21 mouse cellular contexts compared by ENCODE assay signal in the genomic region with DNA sequence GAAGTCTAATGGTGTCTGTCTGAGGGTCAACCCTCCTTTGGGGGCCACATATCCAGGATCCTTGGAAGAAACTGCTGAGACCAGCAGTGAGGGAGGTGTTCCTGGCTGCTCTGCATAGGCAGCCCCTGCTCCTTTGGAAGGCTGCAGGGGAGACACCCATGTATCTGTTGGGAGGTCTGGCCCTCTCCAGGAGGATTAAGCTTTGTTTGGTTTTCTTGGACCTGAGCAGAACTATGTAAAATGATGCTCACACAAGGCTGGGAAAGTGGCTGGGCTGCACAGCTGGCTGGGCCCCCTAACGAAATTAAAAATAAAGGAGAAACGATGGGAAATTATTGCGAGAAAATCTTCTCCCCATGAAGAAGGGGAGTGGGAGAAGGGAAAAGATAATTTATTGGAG.
DNase-seq lines count a peak whose midpoint lies in the region; ATAC-seq and TF ChIP-seq lines count a peak whose summit lies in the region.
"Had no signal": no experiment of that assay in that cellular context is flagged by ENCODE, and none has a peak within 500 bp of the region (broad histone marks: within the 10 kb centered on the region; RNA-seq: fewer than 3 reads in every experiment).

No protein-coding gene starts in this region.

- DNase-seq in kidney, postnatal 25 days = no peak
- peak; percentile 74 for DNase-seq in embryonic facial prominence, embryonic 14.5 days (ENCODE audit: low spot score)
- peak; percentile 50 for DNase-seq in limb, embryonic 14.5 days (ENCODE audit: low spot score)
- DNase-seq in yolk sac, embryonic 10.5 days (ENCODE audit: low spot score) = peak; percentile 41
- no peak for DNase-seq in forebrain, postnatal 0 days
- DNase-seq in testis, postnatal 14 days (ENCODE audit: low spot score) = no peak
- DNase-seq: adrenal gland, adult 2 months; B cell, adult 2 months; cerebellum, adult 2 months; cerebellum, postnatal 36 days; embryo, embryonic 11 days; gastrocnemius, postnatal 25 days; kidney, postnatal 10 days; layer of hippocampus, postnatal 36 days; thymus, postnatal 25 days had no signal

- no peaks in the 10 kb centered on the region for H3K9me3 ChIP-seq in kidney, embryonic 15.5 days (replicated peaks)
- no peaks in the 10 kb centered on the region for H3K9me3 ChIP-seq in embryonic facial prominence, embryonic 14.5 days (ENCODE audit: control insufficient read depth, low read length)
- H3K9me3 ChIP-seq in limb, embryonic 14.5 days (ENCODE audit: control insufficient read depth, low read length) = no peaks in the 10 kb centered on the region
- no peaks in the 10 kb centered on the region for H3K9me3 ChIP-seq in forebrain, postnatal 0 days (ENCODE audit: low read length)
- H3K9me3 ChIP-seq: hindbrain, embryonic 13.5 days; midbrain, embryonic 15.5 days had no signal

- no peak overlapping the region for H3K9ac ChIP-seq in kidney, embryonic 15.5 days
- no peak overlapping the region for H3K9ac ChIP-seq in embryonic facial prominence, embryonic 14.5 days (ENCODE audit: low read depth, low read length)
- H3K9ac ChIP-seq in limb, embryonic 14.5 days (ENCODE audit: low read depth, low read length, severe bottlenecking) = no peak overlapping the region
- H3K9ac ChIP-seq in forebrain, postnatal 0 days = no peak overlapping the region
- H3K9ac ChIP-seq: hindbrain, embryonic 13.5 days; midbrain, embryonic 15.5 days had no signal

- TF ChIP-seq POLR2A in limb, embryonic 14.5 days (IDR thresholded peaks at IDR 0.05; ENCODE audit: borderline replicate concordance, extremely low read depth, insufficient read depth, insufficient read length) = no peak

- H3K4me2 ChIP-seq in kidney, embryonic 15.5 days = no peak overlapping the region
- no peak overlapping the region for H3K4me2 ChIP-seq in embryonic facial prominence, embryonic 14.5 days (ENCODE audit: low read depth, low read length)
- H3K4me2 ChIP-seq in limb, embryonic 14.5 days (replicated peaks; ENCODE audit: low read depth, low read length, severe bottlenecking) = no peak overlapping the region
- no peak overlapping the region for H3K4me2 ChIP-seq in forebrain, postnatal 0 days (ENCODE audit: low read depth)
- H3K4me2 ChIP-seq: hindbrain, embryonic 13.5 days; midbrain, embryonic 15.5 days had no signal

- no peak for TF ChIP-seq CTCF in forebrain, postnatal 0 days (IDR thresholded peaks at IDR 0.05; ENCODE audit: low read depth)

- no peak for ATAC-seq in kidney, embryonic 15.5 days (replicated peaks; ENCODE audit: low FRiP score)
- ATAC-seq in embryonic facial prominence, embryonic 14.5 days (ENCODE audit: low read depth) = peak; percentile 66
- ATAC-seq in limb, embryonic 14.5 days (ENCODE audit: low FRiP score, low read depth) = peak; percentile 60
- no peak for ATAC-seq in forebrain, postnatal 0 days
- ATAC-seq: inflammation-experienced regulatory T-cells, adult 6 months; midbrain, embryonic 15.5 days had no signal

- H3K4me1 ChIP-seq in kidney, embryonic 15.5 days = peaks cover 39% of the 10 kb centered on the region
- peaks cover 38% of the 10 kb centered on the region for H3K4me1 ChIP-seq in embryonic facial prominence, embryonic 14.5 days (ENCODE audit: control insufficient read depth, insufficient read depth, low read length)
- H3K4me1 ChIP-seq in limb, embryonic 14.5 days (ENCODE audit: control insufficient read depth, insufficient read depth, low read length) = peaks cover 46% of the 10 kb centered on the region
- H3K4me1 ChIP-seq in forebrain, postnatal 0 days (ENCODE audit: insufficient read depth) = no peaks in the 10 kb centered on the region
- H3K4me1 ChIP-seq: midbrain, embryonic 15.5 days had no signal

- 19% methylated on average over 3 of the region's 3 CpGs for WGBS in kidney, embryonic 15.5 days
- 40% methylated on average over 3 of the region's 3 CpGs for WGBS in embryonic facial prominence, embryonic 14.5 days
- WGBS in limb, embryonic 14.5 days = 56% methylated on average over 3 of the region's 3 CpGs
- 84% methylated on average over 3 of the region's 3 CpGs for WGBS in forebrain, postnatal 0 days

- H3K4me3 ChIP-seq in kidney, embryonic 15.5 days (replicated peaks) = no peak overlapping the region
- H3K4me3 ChIP-seq in embryonic facial prominence, embryonic 14.5 days (ENCODE audit: low read depth, low read length) = no peak overlapping the region
- no peak overlapping the region for H3K4me3 ChIP-seq in limb, embryonic 14.5 days (replicated peaks; ENCODE audit: low read length)
- H3K4me3 ChIP-seq in forebrain, postnatal 0 days (ENCODE audit: low read depth, low read length) = no peak overlapping the region
- H3K4me3 ChIP-seq: hindbrain, embryonic 13.5 days; layer of hippocampus, adult 2 months; midbrain, embryonic 15.5 days had no signal

- peak overlapping the region; percentile 32 for H3K27ac ChIP-seq in kidney, embryonic 15.5 days
- peak overlapping the region; percentile 64; the same call in 1 of the 2 replicates for H3K27ac ChIP-seq in embryonic facial prominence, embryonic 14.5 days (replicated peaks; ENCODE audit: low read depth, low read length)
- peak overlapping the region; percentile 59 for H3K27ac ChIP-seq in limb, embryonic 14.5 days (replicated peaks; ENCODE audit: low read depth, low read length)
- no peak overlapping the region for H3K27ac ChIP-seq in forebrain, postnatal 0 days (ENCODE audit: low read depth, low read length)
- H3K27ac ChIP-seq: hindbrain, embryonic 13.5 days; layer of hippocampus, adult 2 months; macrophage; midbrain, embryonic 15.5 days had no signal

- H3K36me3 ChIP-seq in kidney, embryonic 15.5 days = no peaks in the 10 kb centered on the region
- no peaks in the 10 kb centered on the region for H3K36me3 ChIP-seq in embryonic facial prominence, embryonic 14.5 days (ENCODE audit: control insufficient read depth, insufficient read depth, low read length)
- H3K36me3 ChIP-seq in limb, embryonic 14.5 days (ENCODE audit: control insufficient read depth, insufficient read depth, low read length) = no peaks in the 10 kb centered on the region
- H3K36me3 ChIP-seq in forebrain, postnatal 0 days (ENCODE audit: insufficient read depth) = no peaks in the 10 kb centered on the region
- H3K36me3 ChIP-seq: hindbrain, embryonic 13.5 days; midbrain, embryonic 15.5 days had no signal

- no peaks in the 10 kb centered on the region for H3K27me3 ChIP-seq in kidney, embryonic 15.5 days
- no peaks in the 10 kb centered on the region for H3K27me3 ChIP-seq in embryonic facial prominence, embryonic 14.5 days (replicated peaks; ENCODE audit: control insufficient read depth, insufficient read depth, low read length)
- no peaks in the 10 kb centered on the region for H3K27me3 ChIP-seq in limb, embryonic 14.5 days (ENCODE audit: control insufficient read depth, insufficient read depth, low read length)
- H3K27me3 ChIP-seq in forebrain, postnatal 0 days (ENCODE audit: insufficient read depth, low read length) = no peaks in the 10 kb centered on the region
- H3K27me3 ChIP-seq: hindbrain, embryonic 13.5 days; midbrain, embryonic 15.5 days had no signal

Comparison
In these comparisons a context has a peak if more than half of its experiments do, and no peak if none do; other contexts are left out.
1. ATAC-seq: peak in embryonic facial prominence, embryonic 14.5 days (single experiment) and limb, embryonic 14.5 days (single experiment); none in kidney, embryonic 15.5 days (single experiment) and forebrain, postnatal 0 days (single experiment).
2. DNase-seq: peak in embryonic facial prominence, embryonic 14.5 days (single experiment), limb, embryonic 14.5 days (single experiment) and yolk sac, embryonic 10.5 days (single experiment); none in kidney, postnatal 25 days (0 of 2), forebrain, postnatal 0 days (single experiment) and testis, postnatal 14 days (single experiment).